Mouse (Mus musculus) layer of hippocampus, postnatal 25 days (tissue): ENCODE results near the gene Gm45021. TPM values are rescaled to one million over a fixed set of nuclear protein-coding genes. Genes with fewer than 3 reads are reported as not detected.
"Not testable (repeated sequence)": the region's sequence is repeated elsewhere in the genome, so short reads cannot be mapped to it uniquely, and the experiment has no call there.

ENCODE experiments used
- DNase-seq, 2 experiments: peaks; one replicate each; pipeline ENCODE4 v3.0.0; 2022; ENCODE audit warnings: mixed read lengths in 2 of 2, low spot score in 1 of 2; ENCODE audit errors: extremely low spot score in 1 of 2
- total RNA-seq, 2 experiments: library from RNA; stranded (reverse); gene quantifications; 2 replicates each; pipeline ENCODE4 v1.2.3; 2021

The Gm45021 gene
- total RNA-seq, 2 experiments from 2014 or later: not detected

DNA sequence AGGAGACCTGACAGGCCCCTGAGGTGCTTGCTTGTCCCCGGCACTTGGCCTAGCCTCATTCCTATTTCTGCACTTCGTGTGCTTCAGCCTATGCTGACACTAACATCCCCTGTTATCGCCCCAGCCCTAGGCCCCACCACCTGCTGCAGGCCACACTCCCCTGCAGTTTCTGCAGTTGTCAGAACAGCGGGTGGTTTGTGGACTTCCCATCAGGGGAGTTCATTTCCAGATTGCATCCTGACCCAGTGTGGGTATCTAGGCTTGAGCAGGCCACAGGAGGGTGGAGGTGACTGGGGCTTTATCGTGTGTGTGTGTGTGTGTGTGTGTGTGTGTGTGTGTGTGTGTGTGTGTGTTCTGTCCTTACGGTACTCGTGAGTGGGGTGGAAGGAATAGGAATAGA, 20.1 kb downstream of the Gm45021 start:
- DNase-seq: no peak

GRCm38 (mm10) chr6:48610657-48611056, 21.2 kb downstream of the Gm45021 start:
- no peak for DNase-seq

DNA sequence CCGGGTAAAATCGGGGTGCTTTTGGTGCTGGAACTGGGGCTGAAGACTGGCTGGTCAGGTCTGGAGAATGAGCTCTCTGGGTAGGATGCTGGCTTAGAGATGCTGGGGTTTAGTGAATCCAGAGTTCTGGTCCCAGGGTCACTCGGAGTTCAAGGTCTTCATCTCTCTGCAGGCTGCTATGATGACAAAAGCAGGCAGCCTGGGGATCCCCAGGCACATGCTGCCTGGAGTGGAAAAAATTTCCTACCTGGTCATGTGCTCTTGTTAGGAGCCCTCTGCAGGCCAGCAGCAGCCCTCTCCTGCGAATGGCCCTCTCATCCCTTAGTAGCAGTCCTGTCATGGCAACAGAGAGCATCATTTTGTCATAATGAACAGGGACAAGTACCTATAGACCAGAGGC, 24.1 kb downstream of the Gm45021 start:
- DNase-seq: no peak

DNA sequence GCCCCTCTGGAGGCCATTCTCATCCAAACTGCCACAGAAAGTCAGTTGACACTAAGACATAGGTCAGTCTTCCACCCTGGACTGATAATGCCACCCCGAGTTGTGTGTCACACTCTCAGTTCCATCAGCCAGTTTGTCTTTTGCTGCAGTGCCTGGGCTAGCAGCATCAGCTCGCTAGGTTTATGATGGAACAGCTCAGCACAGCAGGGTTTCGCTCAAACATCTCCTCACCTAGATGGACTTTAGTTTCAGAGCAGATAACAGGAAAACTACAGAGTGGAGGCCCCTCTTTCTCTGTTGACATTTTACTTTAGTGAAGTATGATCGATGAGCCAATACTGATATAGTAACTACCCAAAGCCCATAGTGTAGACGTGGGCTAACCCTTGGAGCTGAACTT, 25.3 kb downstream of the Gm45021 start:
- no peak for DNase-seq

DNA sequence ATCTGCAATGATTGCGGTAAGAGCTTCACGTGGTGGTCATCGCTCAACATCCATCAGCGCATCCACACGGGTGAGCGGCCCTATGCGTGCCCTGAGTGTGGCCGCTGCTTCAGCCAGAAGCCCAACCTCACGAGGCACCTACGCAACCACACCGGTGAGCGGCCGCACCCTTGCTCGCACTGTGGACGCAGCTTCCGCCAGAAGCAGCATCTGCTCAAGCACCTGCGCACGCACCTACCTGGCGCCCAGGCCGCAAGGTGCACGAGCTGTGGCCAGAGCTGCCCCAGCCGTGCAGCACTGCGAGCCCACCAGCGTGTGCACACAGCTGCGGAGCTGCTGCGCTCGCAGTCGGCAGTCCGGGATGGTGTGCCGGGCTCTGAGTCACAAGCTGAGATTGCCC, 30.6 kb downstream of the Gm45021 start:
- DNase-seq: no peak

DNA sequence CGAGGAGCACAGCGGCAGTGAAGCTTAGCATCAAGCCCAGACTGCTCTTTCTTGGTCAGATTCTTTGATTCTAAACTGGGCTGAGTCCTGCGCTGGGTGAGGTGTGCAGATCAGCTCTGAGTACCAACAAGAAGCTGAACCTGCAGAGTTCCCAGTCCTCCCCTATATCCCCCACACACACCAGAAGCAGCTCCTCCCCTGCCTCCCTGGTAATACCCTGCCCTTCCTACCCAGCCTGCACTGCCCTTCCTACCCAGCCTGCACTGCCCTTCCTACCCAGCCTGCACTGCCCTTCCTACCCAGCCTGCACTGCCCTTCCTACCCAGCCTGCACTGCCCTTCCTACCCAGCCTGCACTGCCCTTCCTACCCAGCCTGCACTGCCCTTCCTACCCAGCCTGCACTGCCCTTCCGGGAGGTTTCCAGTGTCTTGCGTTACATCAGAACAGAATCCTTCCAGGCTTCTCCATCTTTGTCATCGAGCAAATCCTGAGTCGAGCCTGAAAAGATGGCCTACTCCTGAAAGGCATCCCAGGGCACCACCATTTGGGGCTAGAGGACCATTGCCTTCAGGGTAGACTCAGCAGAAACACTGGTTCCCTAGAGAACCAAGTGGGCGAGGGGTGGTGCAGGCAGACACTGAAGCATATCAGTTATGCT, 32.9 kb downstream of the Gm45021 start:
- DNase-seq: not testable (repeated sequence)

DNA sequence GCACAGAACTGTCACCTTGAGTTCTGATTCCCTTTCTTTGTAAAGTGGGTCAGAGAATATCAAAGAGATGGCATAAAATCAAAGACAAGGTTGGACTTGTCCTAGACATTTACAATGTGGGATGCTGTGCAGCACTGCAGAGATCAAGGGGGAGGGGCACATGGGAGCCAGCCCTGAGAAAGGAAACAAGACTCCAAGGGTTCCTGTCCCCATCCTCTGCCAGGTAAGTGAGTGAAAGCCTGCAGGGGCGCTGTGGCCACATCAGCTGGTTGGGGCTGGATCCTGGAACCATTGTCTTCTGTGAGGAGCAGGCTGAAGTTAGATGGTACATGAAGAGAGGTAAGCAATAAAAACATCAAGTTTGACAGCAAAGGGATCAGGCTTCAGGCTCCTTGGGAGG, 34.0 kb downstream of the Gm45021 start:
- DNase-seq: no peak

GRCm38 (mm10) chr6:48626464-48626863, 37.1 kb downstream of the Gm45021 start, which contains the start of gene AI854703:
AI854703 (plus strand) TSS chr6:48626764.
- no peak for DNase-seq

- DNase-seq: peak; percentile 46 to 56
Observed at GRCm38 (mm10) chr6:48626984-48627383, 37.6 kb downstream of the Gm45021 start.

DNA sequence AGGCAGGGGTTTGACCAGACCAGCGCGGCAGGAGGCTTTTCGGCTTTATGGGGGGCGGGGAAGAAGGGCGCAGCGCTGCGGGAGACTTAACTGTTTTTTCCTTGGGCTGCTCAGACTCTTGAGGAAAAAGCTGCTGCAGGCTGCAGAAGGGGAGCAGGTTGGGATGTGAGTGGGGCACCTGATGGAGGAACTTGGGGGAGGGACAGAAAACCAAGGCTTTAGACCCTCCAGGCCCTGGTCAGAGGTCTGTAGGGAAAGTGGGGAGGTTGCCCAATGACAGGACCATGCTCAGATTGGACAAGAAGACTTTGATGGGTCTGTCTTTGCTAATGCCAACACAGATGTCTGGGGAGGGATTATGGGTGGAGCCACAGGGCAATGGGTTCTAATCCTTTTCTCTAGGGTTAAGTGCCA, 38.1 kb downstream of the Gm45021 start:
- DNase-seq: no peak

GRCm38 (mm10) chr6:48628377-48628776, 39.0 kb downstream of the Gm45021 start:
- no peak for DNase-seq

- peak; percentile 49 to 56 for DNase-seq
Observed at GRCm38 (mm10) chr6:48628808-48629660, 39.6 kb downstream of the Gm45021 start.

DNA sequence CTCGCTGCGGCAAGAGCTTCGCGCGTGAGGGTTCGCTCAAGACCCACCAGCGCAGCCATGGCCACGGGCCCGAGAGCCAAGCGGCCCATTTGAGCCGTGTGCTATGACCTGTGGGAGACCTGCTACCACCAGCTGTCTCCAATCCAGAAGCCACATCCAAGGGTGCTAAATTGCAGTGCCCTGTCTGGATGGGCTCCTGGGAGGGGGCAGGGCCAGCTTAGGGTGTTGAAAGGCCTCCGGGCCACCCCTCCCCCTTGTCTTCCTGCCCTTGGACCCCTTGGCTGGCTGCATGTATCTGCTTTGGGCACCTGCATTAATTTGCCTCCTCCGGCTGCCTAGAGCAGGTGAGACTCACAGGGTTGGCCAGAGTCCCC, 40.2 kb downstream of the Gm45021 start:
- DNase-seq: no peak

DNA sequence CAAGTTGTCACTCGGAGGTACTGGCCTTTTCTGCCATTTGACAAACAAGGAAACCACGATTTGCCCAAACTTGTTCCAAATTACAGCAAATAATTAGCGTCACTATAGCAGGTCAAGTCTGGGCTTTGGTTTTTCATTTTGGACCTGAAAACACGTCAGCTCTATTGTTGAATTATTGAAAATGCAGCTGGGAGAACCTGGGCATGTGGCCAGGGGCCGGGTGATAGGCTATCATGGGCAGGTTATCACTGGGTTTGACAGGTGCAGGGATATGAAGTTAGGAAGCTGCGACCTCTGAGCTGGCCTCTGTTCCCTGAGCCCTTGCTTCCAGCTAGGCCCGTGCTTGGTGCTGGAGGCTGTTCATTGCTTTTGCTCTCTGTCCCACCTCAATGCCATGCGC, 41.4 kb downstream of the Gm45021 start:
- DNase-seq: no peak

GRCm38 (mm10) chr6:48635105-48635504, 45.7 kb downstream of the Gm45021 start:
- DNase-seq: no peak

DNA sequence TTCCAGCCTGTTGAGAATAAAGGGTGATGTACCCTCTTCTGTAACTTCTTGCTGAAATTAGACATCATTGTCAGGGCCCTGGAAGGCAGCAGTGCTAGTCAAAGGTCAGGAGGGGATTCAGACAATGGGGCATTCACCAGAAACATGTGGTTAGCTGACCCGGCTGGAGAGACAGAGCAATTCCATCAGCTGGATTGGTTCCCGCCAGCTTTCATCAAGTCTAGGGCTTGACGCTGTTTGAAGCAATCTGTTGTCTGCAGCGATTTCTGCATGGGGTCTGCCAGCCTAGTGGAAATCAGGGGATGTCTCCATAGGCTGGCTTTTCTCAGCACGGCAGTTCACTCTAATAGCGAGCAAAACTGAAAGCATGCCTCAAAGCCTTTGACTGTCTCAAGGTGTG, 47.1 kb downstream of the Gm45021 start:
- DNase-seq: no peak

- DNase-seq: no peak
Observed at GRCm38 (mm10) chr6:48637811-48638500, 48.5 kb downstream of the Gm45021 start.

- DNase-seq: no peak
Observed at GRCm38 (mm10) chr6:48638553-48638952, 49.1 kb downstream of the Gm45021 start.

DNA sequence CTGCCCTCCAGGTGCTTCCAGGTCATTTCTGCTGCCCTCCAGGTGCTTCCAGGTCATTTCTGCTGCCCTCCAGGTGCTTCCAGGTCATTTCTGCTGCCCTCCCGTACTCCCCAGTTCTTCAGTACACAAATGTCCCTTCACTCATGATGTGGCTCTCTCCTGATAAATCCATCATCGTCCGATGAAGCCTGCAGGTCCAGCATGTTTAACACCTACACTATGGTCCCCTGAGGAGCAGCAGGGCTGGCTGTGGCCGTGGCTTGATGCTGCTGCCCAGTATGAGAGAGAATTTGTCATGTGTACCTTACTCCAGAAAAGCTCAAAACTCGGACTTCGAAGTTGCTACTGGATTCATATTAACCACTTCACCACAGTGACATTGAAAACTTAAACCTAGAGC, 52.0 kb downstream of the Gm45021 start:
- no peak for DNase-seq

GRCm38 (mm10) chr6:48642764-48643292, 53.4 kb downstream of the Gm45021 start:
- peak in 1 of 2 experiments; percentile 34 for DNase-seq
